Mouse (Mus musculus) C2C12 (cell line): ENCODE data around the gene Plxnd1. TPM values are rescaled to one million over a fixed set of nuclear protein-coding genes. Genes with fewer than 3 reads are reported as not detected.

Experiments used
- H3K27me3 ChIP-seq: one replicate; pipeline ENCODE4 v1.6.1; 2011; ENCODE audit not compliant: control insufficient read depth, insufficient read depth, insufficient read length
- H3K36me3 ChIP-seq: one replicate; pipeline ENCODE4 v1.6.1; 2011; ENCODE audit not compliant: control insufficient read depth, insufficient read depth
- H3K4me3 ChIP-seq: one replicate; pipeline ENCODE4 v1.5.1; 2011; ENCODE audit warnings: mild to moderate bottlenecking, control low read depth; ENCODE audit not compliant: poor library complexity, insufficient read depth, severe bottlenecking
- H3K79me2 ChIP-seq: one replicate; pipeline ENCODE4 v1.6.1; 2011; ENCODE audit not compliant: control insufficient read depth, insufficient read depth
- H3K79me3 ChIP-seq: one replicate; pipeline ENCODE4 v1.6.1; 2011; ENCODE audit warnings: low read depth, control low read depth
- H3ac ChIP-seq: one replicate; pipeline ENCODE3; 2011; ENCODE audit warnings: low read depth; ENCODE audit not compliant: control insufficient read depth, insufficient read length
- CEBPB ChIP-seq: IDR thresholded peaks from one replicate; pipeline ENCODE4 v1.6.1; 2011; ENCODE audit warnings: low read depth, mild to moderate bottlenecking, control low read depth, moderate library complexity
- CTCF ChIP-seq: IDR thresholded peaks from one replicate; pipeline ENCODE4 v1.5.1; 2011; ENCODE audit not compliant: control insufficient read depth, insufficient read depth, insufficient read length
- FOSL1 ChIP-seq: IDR thresholded peaks from one replicate; pipeline ENCODE4 v1.8.0; 2011; ENCODE audit warnings: mild to moderate bottlenecking, low read length; ENCODE audit not compliant: poor library complexity, insufficient read depth, severe bottlenecking
- MAX ChIP-seq: IDR thresholded peaks from one replicate; pipeline ENCODE4 v1.6.1; 2011; ENCODE audit warnings: mild to moderate bottlenecking, control low read depth
- MYOD1 ChIP-seq: IDR thresholded peaks from one replicate; pipeline ENCODE4 v1.6.1; 2011; ENCODE audit warnings: low read depth; ENCODE audit not compliant: control insufficient read depth, insufficient read length
- MYOG ChIP-seq: IDR thresholded peaks from one replicate; pipeline ENCODE4 v1.6.1; 2011; ENCODE audit not compliant: control insufficient read depth, insufficient read length; ENCODE audit errors: extremely low read depth
- USF1 ChIP-seq: IDR thresholded peaks from one replicate; pipeline ENCODE4 v1.6.1; 2011; ENCODE audit warnings: low read depth, mild to moderate bottlenecking, control low read depth, moderate library complexity
- polyA plus RNA-seq: library from polyadenylated mRNA; unstranded; fragments of >200 nt; fragmentation: generic; extraction: Trizol; gene quantifications from one replicate; pipeline ENCODE4 v1.2.1, GENCODE M21; 2012; ENCODE audit warnings: missing spikeins

Gene Plxnd1
- polyA plus RNA-seq, 1 experiment = 14.8 TPM

DNA sequence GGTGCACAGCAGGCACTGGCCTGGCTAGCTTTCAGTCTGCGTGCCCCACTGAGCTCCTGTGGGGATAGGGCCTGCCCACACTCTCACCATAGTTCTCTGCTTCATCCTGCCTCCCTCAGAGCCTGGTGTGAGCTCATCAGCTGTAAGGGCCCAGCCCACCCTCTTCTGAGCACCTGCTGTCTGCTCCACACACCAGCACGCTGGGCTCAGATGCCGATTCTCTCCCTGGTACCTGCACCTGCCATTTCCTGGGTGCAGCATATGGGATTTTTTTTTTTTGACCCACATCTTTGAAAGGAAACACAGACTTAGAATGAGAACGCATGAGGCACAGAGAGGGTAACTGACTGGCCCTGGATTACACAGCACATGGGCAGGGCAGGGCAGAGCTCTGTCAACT, 5.2 kb downstream of the Plxnd1 start:
- Histone ChIP-seq H3K27me3 (no peaks in the 10 kb centered on the region), H3K79me2 (peaks cover 55% of the 10 kb centered on the region), H3K4me3 (no peak overlapping the region), H3K36me3 (no peaks in the 10 kb centered on the region), H3K79me3 (peaks cover 10% of the 10 kb centered on the region), H3ac (no peak overlapping the region)
- no peak for TF ChIP-seq FOSL1
- TF ChIP-seq USF1 = no peak
- no peak for TF ChIP-seq CEBPB
- TF ChIP-seq MYOG = no peak
- no peak for TF ChIP-seq MAX
- peak; percentile 61 for TF ChIP-seq MYOD1
- no peak for TF ChIP-seq CTCF

DNA sequence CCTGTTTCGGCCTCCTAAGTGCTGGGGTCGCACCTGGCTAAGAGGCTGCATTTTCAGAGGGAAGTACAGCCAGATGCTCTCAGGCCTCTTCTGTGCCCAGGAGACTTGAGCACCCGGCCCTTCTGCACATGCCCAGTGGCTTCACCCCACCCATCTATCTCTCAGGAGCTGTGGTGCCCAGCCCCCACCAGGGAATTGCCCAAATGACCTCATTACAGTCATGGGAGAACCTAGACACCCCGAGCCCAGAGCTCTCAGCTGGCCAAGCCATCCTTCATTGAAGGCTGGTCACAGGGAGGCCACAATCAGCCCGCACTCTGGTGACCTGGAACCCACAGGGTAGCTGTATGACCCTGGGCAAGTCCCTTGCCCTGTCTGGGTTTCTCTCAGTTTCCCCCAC, 5.8 kb downstream of the Plxnd1 start:
- Histone ChIP-seq H3K79me3 (peaks cover 10% of the 10 kb centered on the region), H3ac (no peak overlapping the region), H3K4me3 (no peak overlapping the region), H3K27me3 (no peaks in the 10 kb centered on the region), H3K79me2 (peaks cover 52% of the 10 kb centered on the region), H3K36me3 (no peaks in the 10 kb centered on the region)
- TF ChIP-seq MYOD1 = no peak
- TF ChIP-seq CEBPB = no peak
- no peak for TF ChIP-seq MAX
- TF ChIP-seq USF1 = no peak
- TF ChIP-seq FOSL1 = no peak

DNA sequence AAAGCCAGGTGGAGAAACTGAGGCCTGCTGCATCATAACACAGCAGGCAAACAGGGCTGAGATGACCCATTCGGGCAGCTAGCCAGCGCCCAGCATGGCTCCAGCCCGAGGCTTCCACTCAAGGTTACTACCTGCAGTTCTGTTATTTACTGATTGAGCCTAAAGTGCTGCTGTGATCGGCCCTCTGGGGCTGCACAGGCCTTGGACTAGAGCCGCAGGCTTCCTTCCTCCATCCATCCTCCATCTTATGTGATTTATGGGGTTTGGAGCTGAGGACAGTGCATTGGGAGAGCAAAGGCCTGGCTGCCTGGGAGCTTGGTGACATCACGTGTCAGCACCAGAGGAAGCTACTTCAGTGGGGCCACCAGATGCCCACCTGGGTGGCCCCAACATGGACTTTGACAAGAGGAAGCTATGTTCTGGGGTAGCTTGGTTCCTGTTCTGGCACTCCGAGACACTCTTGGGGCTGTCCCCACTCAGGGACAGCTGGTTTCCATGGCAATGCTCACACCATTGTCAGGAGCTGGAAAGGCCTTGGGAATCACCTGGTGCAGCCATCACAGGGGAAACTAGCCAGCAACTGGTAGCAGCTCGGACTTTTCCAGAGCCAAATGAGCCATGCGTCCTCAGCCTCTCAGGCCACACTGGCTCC, 7.6 kb downstream of the Plxnd1 start:
- no peaks in the 10 kb centered on the region for H3K36me3 ChIP-seq
- peaks cover 37% of the 10 kb centered on the region for H3K79me2 ChIP-seq
- no peaks in the 10 kb centered on the region for H3K27me3 ChIP-seq
- H3ac ChIP-seq = peak overlapping the region; percentile 28
- H3K79me3 ChIP-seq = peaks cover 7% of the 10 kb centered on the region
- TF ChIP-seq MAX (no peak), USF1 (no peak), CTCF (no peak), FOSL1 (no peak), MYOG (no peak), MYOD1 (no peak), CEBPB (no peak)
- no peak overlapping the region for H3K4me3 ChIP-seq

DNA sequence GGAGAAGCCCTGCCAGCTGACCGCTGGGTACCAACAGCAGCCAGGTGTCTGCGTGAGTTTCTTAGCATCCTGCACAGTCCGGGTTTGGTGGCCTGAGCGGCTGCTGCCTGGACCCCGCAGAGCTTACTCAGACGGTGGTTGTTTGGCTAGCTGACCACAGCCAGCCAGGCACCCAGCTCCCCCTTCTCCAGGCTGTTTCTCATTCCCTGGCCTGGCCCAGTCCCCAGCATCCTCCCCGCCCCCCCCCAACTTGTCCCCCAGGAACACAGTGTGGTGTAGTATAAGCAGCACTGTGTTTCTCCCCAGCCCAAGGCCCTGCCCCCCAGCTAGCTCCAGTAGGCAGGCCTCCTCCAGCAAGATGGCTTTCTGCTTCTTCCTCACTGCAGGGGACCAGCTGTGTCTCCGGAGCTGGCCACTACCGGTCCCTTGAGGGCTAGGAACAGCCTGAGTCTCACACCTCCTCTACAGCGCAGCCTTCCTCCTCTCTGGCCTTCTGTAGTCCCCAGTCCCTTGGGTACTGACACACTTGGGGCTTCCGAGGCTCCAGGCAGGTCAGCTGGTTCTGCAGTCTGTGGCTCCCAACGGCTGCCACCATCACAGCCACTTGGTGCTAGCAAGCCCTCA, 8.2 kb downstream of the Plxnd1 start:
- peaks cover 7% of the 10 kb centered on the region for H3K79me3 ChIP-seq
- H3K36me3 ChIP-seq = no peaks in the 10 kb centered on the region
- H3K4me3 ChIP-seq = no peak overlapping the region
- no peak for TF ChIP-seq MYOG
- peak; percentile 44 for TF ChIP-seq MYOD1
- no peak for TF ChIP-seq CTCF
- TF ChIP-seq FOSL1 = no peak
- H3ac ChIP-seq = peak overlapping the region; percentile 28
- no peaks in the 10 kb centered on the region for H3K27me3 ChIP-seq
- H3K79me2 ChIP-seq = peaks cover 31% of the 10 kb centered on the region

DNA sequence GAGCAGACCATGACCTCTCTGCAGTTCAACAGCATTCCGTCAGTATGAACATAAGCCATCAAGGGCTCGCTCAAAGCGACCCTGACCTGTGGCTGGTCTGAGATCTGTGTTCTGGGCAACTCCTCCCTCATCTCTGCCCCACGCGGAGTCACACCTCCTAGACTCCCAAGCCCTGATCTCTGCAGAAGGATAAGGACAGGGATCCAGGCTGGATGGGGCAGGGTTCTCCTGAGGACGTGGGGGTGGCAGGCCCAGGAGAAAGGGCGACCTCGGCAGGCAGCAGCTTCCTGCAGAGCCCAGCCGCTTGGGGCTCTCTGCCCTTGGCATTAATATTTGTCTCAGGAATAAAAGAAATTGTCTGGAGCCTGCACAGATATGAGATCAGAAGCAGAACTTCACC, 9.2 kb downstream of the Plxnd1 start:
- no peak overlapping the region for H3ac ChIP-seq
- no peak overlapping the region for H3K4me3 ChIP-seq
- no peaks in the 10 kb centered on the region for H3K36me3 ChIP-seq
- peaks cover 21% of the 10 kb centered on the region for H3K79me2 ChIP-seq
- H3K79me3 ChIP-seq = peaks cover 7% of the 10 kb centered on the region
- TF ChIP-seq MAX = no peak
- no peaks in the 10 kb centered on the region for H3K27me3 ChIP-seq

DNA sequence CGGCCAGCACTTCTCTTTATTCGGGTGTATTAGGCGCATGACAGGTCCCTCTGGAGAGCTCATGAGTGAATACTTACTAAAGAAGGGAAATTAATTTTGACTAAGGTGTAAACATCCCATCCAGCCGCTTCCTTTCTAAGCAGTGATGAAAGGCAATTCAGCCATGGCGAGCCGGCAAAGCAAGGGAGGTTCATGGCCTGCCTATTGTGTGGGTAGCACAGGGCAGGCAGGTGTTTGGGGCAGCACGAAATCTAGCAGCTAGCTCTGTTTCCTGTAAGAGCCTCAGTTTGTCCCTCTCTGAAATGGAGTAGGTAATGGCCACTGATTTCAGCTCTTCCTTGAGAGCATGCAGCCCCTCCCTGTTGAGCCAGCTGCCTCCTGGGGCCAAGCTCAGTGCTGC, 10.2 kb downstream of the Plxnd1 start:
- TF ChIP-seq USF1 = no peak
- TF ChIP-seq FOSL1 = no peak
- no peak for TF ChIP-seq CEBPB
- no peak for TF ChIP-seq MYOG
- no peak for TF ChIP-seq MAX
- no peak for TF ChIP-seq MYOD1
- no peak for TF ChIP-seq CTCF
- H3K79me3 ChIP-seq = peaks cover 5% of the 10 kb centered on the region
- H3ac ChIP-seq = no peak overlapping the region
- H3K4me3 ChIP-seq = no peak overlapping the region
- no peaks in the 10 kb centered on the region for H3K27me3 ChIP-seq
- H3K36me3 ChIP-seq = no peaks in the 10 kb centered on the region
- H3K79me2 ChIP-seq = peaks cover 18% of the 10 kb centered on the region
